Mouse (Mus musculus): Measurements from ENCODE around the gene Arl13b. TPM values are rescaled to one million over a fixed set of nuclear protein-coding genes. Genes with fewer than 3 reads are reported as not detected.

Gene Arl13b
- polyA plus RNA-seq, 1 experiment from 2014 or later, result 13.5 TPM

- no peaks in the 10 kb centered on the region for H3K36me3 ChIP-seq
- 18% methylated on average over 3 of the region's 3 CpGs for WGBS
- peak overlapping the region; percentile 68 for H3K4me3 ChIP-seq
- H3K27ac ChIP-seq, result peak overlapping the region; percentile 91
- no peaks in the 10 kb centered on the region for H3K27me3 ChIP-seq (ENCODE audit: insufficient read depth, poor library complexity, severe bottlenecking)
- DNase-seq (ENCODE audit: low spot score), result peak; percentile 9
- H3K9me3 ChIP-seq, result no peaks in the 10 kb centered on the region
- H3K4me1 ChIP-seq (replicated peaks), result peaks cover 14% of the 10 kb centered on the region; the same call in 1 of the 2 replicates
Measured at GRCm38 (mm10) chr16:62853611-62854126, 6.8 kb upstream of the Arl13b start.

GRCm38 (mm10) chr16:62852464-62853252, 5.8 kb upstream of the Arl13b start:
- Histone ChIP-seq H3K27me3 (ENCODE audit: insufficient read depth, poor library complexity, severe bottlenecking) (no peaks in the 10 kb centered on the region), H3K36me3 (no peaks in the 10 kb centered on the region), H3K4me3 (no peak overlapping the region), H3K4me1 (replicated peaks) (peaks cover 14% of the 10 kb centered on the region; the same call in 1 of the 2 replicates), H3K27ac (no peak overlapping the region), H3K9me3 (no peaks in the 10 kb centered on the region)
- 79% methylated on average over 3 of the region's 3 CpGs for WGBS
- DNase-seq (ENCODE audit: low spot score), result no peak

- H3K9me3 ChIP-seq, result no peaks in the 10 kb centered on the region
- no peaks in the 10 kb centered on the region for H3K27me3 ChIP-seq (ENCODE audit: insufficient read depth, poor library complexity, severe bottlenecking)
- WGBS, result 92% methylated on average over 6 of the region's 6 CpGs
- no peaks in the 10 kb centered on the region for H3K36me3 ChIP-seq
- peaks cover 13% of the 10 kb centered on the region for H3K4me1 ChIP-seq (replicated peaks)
- no peak for DNase-seq (ENCODE audit: low spot score)
- H3K27ac ChIP-seq, result no peak overlapping the region
- H3K4me3 ChIP-seq, result no peak overlapping the region
Measured at GRCm38 (mm10) chr16:62845341-62845740, 1.5 kb downstream of the Arl13b start.

GRCm38 (mm10) chr16:62834016-62834735, 12.7 kb downstream of the Arl13b start:
- Histone ChIP-seq H3K9me3 (no peaks in the 10 kb centered on the region), H3K36me3 (no peaks in the 10 kb centered on the region), H3K27me3 (ENCODE audit: insufficient read depth, poor library complexity, severe bottlenecking) (no peaks in the 10 kb centered on the region), H3K4me3 (no peak overlapping the region), H3K4me1 (replicated peaks) (no peaks in the 10 kb centered on the region), H3K27ac (no peak overlapping the region)
- no peak for DNase-seq (ENCODE audit: low spot score)
- 68% methylated on average over 3 of the region's 3 CpGs for WGBS

GRCm38 (mm10) chr16:62832481-62832880, 14.4 kb downstream of the Arl13b start:
- WGBS, result 21% methylated on average over 4 of the region's 4 CpGs
- H3K4me1 ChIP-seq (replicated peaks), result no peaks in the 10 kb centered on the region
- no peaks in the 10 kb centered on the region for H3K9me3 ChIP-seq
- H3K36me3 ChIP-seq, result no peaks in the 10 kb centered on the region
- DNase-seq (ENCODE audit: low spot score), result peak; percentile 40
- H3K27me3 ChIP-seq (ENCODE audit: insufficient read depth, poor library complexity, severe bottlenecking), result no peaks in the 10 kb centered on the region
- H3K4me3 ChIP-seq, result no peak overlapping the region
- H3K27ac ChIP-seq, result no peak overlapping the region

- 92% methylated on average over 2 of the region's 2 CpGs for WGBS
- Histone ChIP-seq H3K36me3 (no peaks in the 10 kb centered on the region), H3K9me3 (no peaks in the 10 kb centered on the region), H3K4me1 (replicated peaks) (no peaks in the 10 kb centered on the region), H3K4me3 (no peak overlapping the region), H3K27me3 (ENCODE audit: insufficient read depth, poor library complexity, severe bottlenecking) (no peaks in the 10 kb centered on the region), H3K27ac (no peak overlapping the region)
- no peak for DNase-seq (ENCODE audit: low spot score)
Measured at GRCm38 (mm10) chr16:62832027-62832426, 14.8 kb downstream of the Arl13b start.

GRCm38 (mm10) chr16:62826156-62827001, 20.5 kb downstream of the Arl13b start:
- DNase-seq (ENCODE audit: low spot score), result no peak
- H3K27ac ChIP-seq, result no peak overlapping the region
- H3K4me1 ChIP-seq (replicated peaks), result no peaks in the 10 kb centered on the region
- H3K9me3 ChIP-seq, result no peaks in the 10 kb centered on the region
- H3K4me3 ChIP-seq, result no peak overlapping the region
- H3K36me3 ChIP-seq, result no peaks in the 10 kb centered on the region
- no peaks in the 10 kb centered on the region for H3K27me3 ChIP-seq (ENCODE audit: insufficient read depth, poor library complexity, severe bottlenecking)
- 80% methylated on average over 12 of the region's 12 CpGs for WGBS

- no peaks in the 10 kb centered on the region for H3K36me3 ChIP-seq
- no peaks in the 10 kb centered on the region for H3K4me1 ChIP-seq (replicated peaks)
- DNase-seq (ENCODE audit: low spot score), result no peak
- H3K9me3 ChIP-seq, result no peaks in the 10 kb centered on the region
- 91% methylated on average over 6 of the region's 6 CpGs for WGBS
- no peak overlapping the region for H3K4me3 ChIP-seq
- no peak overlapping the region for H3K27ac ChIP-seq
- no peaks in the 10 kb centered on the region for H3K27me3 ChIP-seq (ENCODE audit: insufficient read depth, poor library complexity, severe bottlenecking)
Measured at GRCm38 (mm10) chr16:62822472-62822871, 24.4 kb downstream of the Arl13b start.

GRCm38 (mm10) chr16:62814491-62814890, 32.3 kb downstream of the Arl13b start, which contains the start of gene Stx19:
Stx19 (plus strand) TSS chr16:62814676.
- 85% methylated on average over 5 of the region's 5 CpGs for WGBS
- no peak for DNase-seq (ENCODE audit: low spot score)
- Histone ChIP-seq H3K4me3 (no peak within 1 kb of the TSS), H3K36me3 (peaks cover 6% of the 10 kb centered on the region; the same call in 1 of the 2 replicates), H3K9me3 (no peaks in the 10 kb centered on the region), H3K4me1 (replicated peaks) (no peaks in the 10 kb centered on the region), H3K27ac (no peak within 1 kb of the TSS), H3K27me3 (ENCODE audit: insufficient read depth, poor library complexity, severe bottlenecking) (no peaks in the 10 kb centered on the region)

- DNase-seq (ENCODE audit: low spot score), result no peak
- H3K27ac ChIP-seq, result no peak overlapping the region
- H3K4me3 ChIP-seq, result no peak overlapping the region
- no peaks in the 10 kb centered on the region for H3K9me3 ChIP-seq
- H3K4me1 ChIP-seq (replicated peaks), result no peaks in the 10 kb centered on the region
- peaks cover 6% of the 10 kb centered on the region; the same call in 1 of the 2 replicates for H3K36me3 ChIP-seq
- 80% methylated on average over 5 of the region's 5 CpGs for WGBS
- no peaks in the 10 kb centered on the region for H3K27me3 ChIP-seq (ENCODE audit: insufficient read depth, poor library complexity, severe bottlenecking)
Measured at GRCm38 (mm10) chr16:62813790-62814189, 33.0 kb downstream of the Arl13b start.

- no peak for DNase-seq (ENCODE audit: low spot score)
- Histone ChIP-seq H3K4me3 (no peak overlapping the region), H3K4me1 (replicated peaks) (no peaks in the 10 kb centered on the region; the same call in 1 of the 2 replicates), H3K27ac (no peak overlapping the region), H3K9me3 (no peaks in the 10 kb centered on the region), H3K36me3 (peaks cover 6% of the 10 kb centered on the region; the same call in 1 of the 2 replicates), H3K27me3 (ENCODE audit: insufficient read depth, poor library complexity, severe bottlenecking) (no peaks in the 10 kb centered on the region)
- 93% methylated on average over 4 of the region's 4 CpGs for WGBS
Measured at GRCm38 (mm10) chr16:62810855-62811254, 36.0 kb downstream of the Arl13b start.

- DNase-seq (ENCODE audit: low spot score), result no peak
- 66% methylated on average over 8 of the region's 8 CpGs for WGBS
- no peaks in the 10 kb centered on the region; the same call in 1 of the 2 replicates for H3K4me1 ChIP-seq (replicated peaks)
Measured at GRCm38 (mm10) chr16:62807249-62807979, 39.4 kb downstream of the Arl13b start.

More at GRCm38 (mm10) chr16:62807249-62807979, 39.4 kb downstream of the Arl13b start:
- Histone ChIP-seq H3K9me3 (no peaks in the 10 kb centered on the region), H3K4me3 (no peak overlapping the region), H3K27me3 (ENCODE audit: insufficient read depth, poor library complexity, severe bottlenecking) (no peaks in the 10 kb centered on the region), H3K36me3 (peaks cover 18% of the 10 kb centered on the region; the same call in 1 of the 2 replicates), H3K27ac (no peak overlapping the region)
